Mouse (Mus musculus) limb, embryonic 11.5 days (tissue): ENCODE data around the gene Aptx. TPM values are rescaled to one million over a fixed set of nuclear protein-coding genes. Genes with fewer than 3 reads are reported as not detected.
A peak's percentile ranks its signal among the peaks of the same experiment; 100 is the strongest.

ENCODE experiments used
- ATAC-seq: fragments of 200-750 bp; cut with Nextera tagmentation; 2 replicates; pipeline ENCODE4 v1.8.0; 2017; ENCODE audit warnings: low read depth; ENCODE audit not compliant: insufficient number of reproducible peaks, low FRiP score, low TSS enrichment
- DNase-seq: peaks from one replicate; pipeline ENCODE4 v3.0.0-alpha.2; 2015; ENCODE audit warnings: low spot score
- H3K27ac ChIP-seq: fragments of 300-500 bp; sonication (generic); replicated peaks from 2 replicates; pipeline ENCODE4 v1.5.1; 2014; ENCODE audit warnings: low read depth, mild to moderate bottlenecking, low read length
- H3K27me3 ChIP-seq: fragments of 300-500 bp; sonication (generic); 2 replicates; pipeline ENCODE4 v1.6.1; 2014; ENCODE audit warnings: mild to moderate bottlenecking, low read length, mixed read lengths; ENCODE audit not compliant: control insufficient read depth, insufficient read depth
- H3K36me3 ChIP-seq: fragments of 300-500 bp; sonication (generic); 2 replicates; pipeline ENCODE4 v1.6.1; 2014; ENCODE audit warnings: mild to moderate bottlenecking, low read length, moderate library complexity, mixed read lengths; ENCODE audit not compliant: control insufficient read depth, insufficient read depth
- H3K4me1 ChIP-seq: fragments of 300-500 bp; sonication (generic); 2 replicates; pipeline ENCODE4 v1.6.1; 2014; ENCODE audit warnings: low read length, mixed read lengths; ENCODE audit not compliant: control insufficient read depth, insufficient read depth
- H3K4me2 ChIP-seq: fragments of 300-500 bp; sonication (generic); 2 replicates; pipeline ENCODE4 v1.6.1; 2014; ENCODE audit warnings: low read depth, mild to moderate bottlenecking, moderate library complexity; ENCODE audit not compliant: severe bottlenecking
- H3K4me3 ChIP-seq: fragments of 300-500 bp; sonication (generic); 2 replicates; pipeline ENCODE4 v1.5.1; 2014; ENCODE audit warnings: low read depth, low read length
- H3K9ac ChIP-seq: fragments of 300-500 bp; sonication (generic); 2 replicates; pipeline ENCODE4 v1.6.1; 2014; ENCODE audit warnings: mild to moderate bottlenecking, low read length
- H3K9me3 ChIP-seq: fragments of 300-500 bp; sonication (generic); 2 replicates; pipeline ENCODE4 v1.6.1; 2016; ENCODE audit warnings: low read length; ENCODE audit not compliant: control insufficient read depth
- WGBS: fragments of 180-500 bp; shearing (Covaris S2); extraction: QIAGEN DNeasy Blood & Tissue Kit; methylation state at CpG from one replicate; pipeline ENCODE4 v1.1.7; 2014; 5-methylcytosine and 5-hydroxymethylcytosine counted together
- polyA plus RNA-seq: library from polyadenylated mRNA; unstranded; fragments of >200 nt; fragmentation: Nextera tagmentation; extraction: Ambion mirVana; gene quantifications from 2 replicates; pipeline ENCODE4 v1.2.1, GENCODE M21; 2014

The Aptx gene
- polyA plus RNA-seq, 1 experiment from 2014 or later: 35.4 TPM

DNA sequence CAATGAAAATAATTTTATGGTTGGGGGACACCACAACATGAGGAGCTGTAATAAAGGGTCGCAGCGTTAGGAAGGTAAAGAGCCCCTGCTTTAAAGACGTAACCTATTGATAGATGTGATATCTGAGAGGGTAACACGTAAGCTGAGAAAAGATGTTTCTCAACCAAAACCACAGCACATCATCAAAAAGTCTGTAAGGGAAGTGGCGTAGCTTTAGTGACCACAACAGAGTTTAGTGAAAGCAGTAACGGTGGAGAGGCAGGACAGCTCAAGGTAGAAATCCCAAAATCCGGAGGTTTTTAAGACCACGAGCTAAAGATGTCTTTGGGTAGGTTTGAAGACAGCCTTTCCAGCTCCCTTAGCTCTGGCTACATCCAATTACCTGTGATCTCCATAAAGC lies 17.9 kb upstream of the Aptx start:
- no peak overlapping the region for H3K9ac ChIP-seq

DNA sequence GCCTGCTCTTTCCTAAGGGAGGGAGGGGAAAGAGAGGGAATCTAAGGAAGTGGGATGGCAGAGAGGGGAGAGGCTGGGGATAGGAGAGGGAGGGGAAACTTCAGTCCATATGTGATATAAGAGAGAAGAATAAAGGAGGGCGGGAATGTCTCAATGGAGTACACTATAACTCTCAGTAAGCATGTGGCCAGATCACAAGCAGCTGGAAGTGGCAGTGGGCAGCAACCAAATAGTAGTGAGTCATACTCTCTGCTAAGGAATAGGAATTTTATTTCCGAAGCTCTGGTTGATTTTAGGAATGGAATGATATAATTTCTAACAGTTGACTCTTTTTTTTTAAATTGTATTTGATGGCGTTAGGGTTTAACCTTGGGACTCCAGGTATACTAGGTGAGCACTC lies 14.1 kb upstream of the Aptx start:
- Histone ChIP-seq H3K27ac (no peak overlapping the region), H3K4me1 (peaks cover 5% of the 10 kb centered on the region; the same call in 1 of the 2 replicates), H3K4me3 (no peak overlapping the region), H3K4me2 (no peak overlapping the region), H3K27me3 (no peaks in the 10 kb centered on the region), H3K9ac (no peak overlapping the region), H3K9me3 (no peaks in the 10 kb centered on the region), H3K36me3 (no peaks in the 10 kb centered on the region)
- DNase-seq (no peak), ATAC-seq (no peak)
- WGBS: 93% methylated on average over 3 of the region's 3 CpGs

More for the DNA sequence above, 17.9 kb upstream of the Aptx start:
- H3K4me1 ChIP-seq: peaks cover 17% of the 10 kb centered on the region
- peaks cover 7% of the 10 kb centered on the region; the same call in 1 of the 2 replicates for H3K36me3 ChIP-seq
- no peak overlapping the region for H3K4me2 ChIP-seq
- H3K27me3 ChIP-seq: no peaks in the 10 kb centered on the region
- no peak for ATAC-seq
- H3K9me3 ChIP-seq: no peaks in the 10 kb centered on the region
- H3K27ac ChIP-seq: no peak overlapping the region; the same call in 1 of the 2 replicates
- WGBS: 97% methylated on average over 8 of the region's 8 CpGs
- H3K4me3 ChIP-seq: no peak overlapping the region
- no peak for DNase-seq

- peak overlapping the region; percentile 74; the same call in 1 of the 2 replicates for H3K9ac ChIP-seq
- no peaks in the 10 kb centered on the region for H3K36me3 ChIP-seq
- ATAC-seq (no peak), DNase-seq (no peak)
- H3K9me3 ChIP-seq: no peaks in the 10 kb centered on the region
- peak overlapping the region; percentile 71 for H3K4me3 ChIP-seq
- 0 out of 2 replicates have a peak, but pooled peaks cover 7% of the 10 kb centered on the region for H3K4me1 ChIP-seq
- no peaks in the 10 kb centered on the region for H3K27me3 ChIP-seq
- peak overlapping the region; percentile 36 for H3K4me2 ChIP-seq
- WGBS: 48% methylated on average over 9 of the region's 9 CpGs
- peak overlapping the region; percentile 90; the same call in 1 of the 2 replicates for H3K27ac ChIP-seq
Measured at GRCm38 (mm10) chr4:40703710-40704275, 799 bp upstream of the Aptx start.

GRCm38 (mm10) chr4:40701796-40702195 lies 1.2 kb downstream of the Aptx start:
- Histone ChIP-seq H3K27ac (no peak overlapping the region), H3K9ac (no peak overlapping the region), H3K9me3 (no peaks in the 10 kb centered on the region), H3K4me3 (peak overlapping the region; percentile 71), H3K4me1 (0 out of 2 replicates have a peak, but pooled peaks cover 7% of the 10 kb centered on the region), H3K36me3 (no peaks in the 10 kb centered on the region), H3K4me2 (peak overlapping the region; percentile 68; the same call in 1 of the 2 replicates), H3K27me3 (no peaks in the 10 kb centered on the region)
- no peak for DNase-seq
- WGBS: 81% methylated on average over 3 of the region's 3 CpGs
- ATAC-seq: no peak

DNA sequence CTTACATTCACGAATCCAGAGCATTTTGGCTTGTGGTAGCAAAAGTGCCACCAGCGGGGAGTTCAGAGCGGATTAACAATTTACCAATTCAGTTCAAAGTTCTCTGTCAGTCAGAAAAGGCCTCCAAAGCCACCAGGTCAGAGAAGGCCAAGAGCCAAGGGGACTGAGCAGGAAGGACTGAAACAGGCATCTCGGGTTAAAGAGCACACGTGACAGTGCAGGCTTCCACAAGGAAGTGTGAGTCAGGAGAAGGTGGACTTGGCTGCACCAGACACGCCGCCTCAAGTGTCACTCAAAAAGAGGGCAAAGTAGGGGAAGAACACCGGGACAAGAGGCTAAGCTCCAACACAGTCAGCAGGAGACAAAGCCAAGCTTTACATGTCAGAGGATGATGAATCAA lies 2.8 kb downstream of the Aptx start:
- Histone ChIP-seq H3K27me3 (no peaks in the 10 kb centered on the region), H3K4me1 (0 out of 2 replicates have a peak, but pooled peaks cover 7% of the 10 kb centered on the region), H3K36me3 (0 out of 2 replicates have a peak, but pooled peaks cover 2% of the 10 kb centered on the region), H3K4me2 (no peak overlapping the region), H3K4me3 (no peak overlapping the region), H3K27ac (no peak overlapping the region), H3K9me3 (no peaks in the 10 kb centered on the region), H3K9ac (no peak overlapping the region)
- ATAC-seq (no peak), DNase-seq (no peak)
- 89% methylated on average over 8 of the region's 8 CpGs for WGBS

DNA sequence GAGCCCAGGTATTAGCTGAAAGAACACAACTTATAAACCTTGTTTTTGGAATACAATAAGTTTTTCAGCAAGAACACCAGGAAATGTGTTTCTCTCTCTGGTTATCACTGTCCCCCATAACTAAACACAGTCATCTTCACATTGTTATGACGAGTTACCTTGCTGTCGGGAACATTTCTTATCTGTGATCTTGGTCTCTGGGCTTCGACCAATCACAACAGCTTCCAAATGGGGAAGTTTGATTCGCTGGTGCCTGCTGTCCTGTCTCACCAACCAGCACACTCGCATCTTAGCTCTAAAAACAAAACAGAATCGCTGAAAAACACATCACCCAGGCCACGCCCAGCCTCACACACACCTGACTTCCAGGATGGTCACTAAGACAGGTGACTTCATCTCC lies 5.9 kb downstream of the Aptx start:
- Histone ChIP-seq H3K4me3 (no peak overlapping the region), H3K36me3 (peaks cover 5% of the 10 kb centered on the region; the same call in 1 of the 2 replicates), H3K9me3 (no peaks in the 10 kb centered on the region), H3K27ac (no peak overlapping the region), H3K4me2 (no peak overlapping the region), H3K27me3 (no peaks in the 10 kb centered on the region), H3K4me1 (0 out of 2 replicates have a peak, but pooled peaks cover 3% of the 10 kb centered on the region), H3K9ac (no peak overlapping the region)
- no peak for DNase-seq
- ATAC-seq: no peak
- WGBS: 79% methylated on average over 7 of the region's 7 CpGs

DNA sequence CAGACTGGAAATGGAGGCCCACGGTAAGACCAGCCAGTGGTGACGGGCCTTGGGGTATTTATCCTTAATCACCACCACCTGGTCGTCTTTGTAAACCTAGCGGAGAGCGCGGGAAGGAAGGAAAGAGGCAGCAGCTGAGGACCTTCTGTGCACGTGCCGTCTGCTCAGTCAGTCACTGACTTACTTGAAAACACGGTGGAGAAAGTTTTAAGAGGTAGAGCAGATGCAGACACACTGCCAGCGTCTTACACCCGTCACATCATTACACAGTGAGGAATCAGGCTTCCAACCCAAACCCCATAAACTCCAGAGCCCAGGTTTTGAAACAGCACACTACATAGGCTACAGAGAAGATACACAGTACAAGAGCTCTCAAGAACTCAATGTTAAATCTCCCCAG lies 11.9 kb downstream of the Aptx start:
- Histone ChIP-seq H3K4me1 (no peaks in the 10 kb centered on the region), H3K27me3 (no peaks in the 10 kb centered on the region), H3K9ac (no peak overlapping the region), H3K9me3 (no peaks in the 10 kb centered on the region), H3K36me3 (peaks cover 9% of the 10 kb centered on the region; the same call in 1 of the 2 replicates), H3K4me3 (no peak overlapping the region), H3K27ac (no peak overlapping the region), H3K4me2 (no peak overlapping the region)
- no peak for ATAC-seq
- WGBS: 49% methylated on average over 11 of the region's 11 CpGs
- DNase-seq: peak; percentile 39

GRCm38 (mm10) chr4:40683306-40683705 lies 19.7 kb downstream of the Aptx start:
- Histone ChIP-seq H3K4me3 (no peak overlapping the region), H3K9me3 (no peaks in the 10 kb centered on the region), H3K9ac (no peak overlapping the region), H3K27ac (no peak overlapping the region), H3K4me1 (no peaks in the 10 kb centered on the region), H3K27me3 (no peaks in the 10 kb centered on the region), H3K4me2 (no peak overlapping the region), H3K36me3 (peaks cover 5% of the 10 kb centered on the region; the same call in 1 of the 2 replicates)
- whole genome bisulfite sequencing: 90% methylated on average over 2 of the region's 2 CpGs
- ATAC-seq (no peak), DNase-seq (no peak)
